Mouse (Mus musculus) liver, adult (tissue): ENCODE results near the gene Lsm12.

Experiments
- GATA4 ChIP-seq: IDR thresholded peaks from 2 replicates; pipeline ENCODE4 v1.6.1; 2014; ENCODE audit warnings: mild to moderate bottlenecking, low read length; ENCODE audit not compliant: insufficient replicate concordance

The Lsm12 gene

DNA sequence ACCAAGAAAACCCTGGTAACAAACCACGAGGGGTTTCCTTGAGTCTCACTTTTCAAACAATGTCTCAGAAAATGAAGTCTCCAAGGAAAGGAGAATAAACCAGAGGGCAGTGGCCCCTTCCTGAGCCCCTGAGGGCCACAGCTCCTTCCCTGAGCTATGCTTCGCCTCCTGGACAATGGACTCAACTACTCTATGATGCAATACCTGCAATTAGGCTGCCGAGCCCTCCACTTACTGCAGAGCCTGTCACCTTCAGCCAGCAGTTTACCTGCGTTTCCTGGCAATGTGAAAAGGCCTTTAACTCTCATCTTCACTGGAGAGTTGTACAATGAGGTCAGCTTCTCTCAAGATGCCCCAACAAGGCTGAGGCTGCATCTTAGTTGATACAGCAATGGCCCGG lies 16.4 kb downstream of the Lsm12 start:
- TF ChIP-seq GATA4, result no peak

DNA sequence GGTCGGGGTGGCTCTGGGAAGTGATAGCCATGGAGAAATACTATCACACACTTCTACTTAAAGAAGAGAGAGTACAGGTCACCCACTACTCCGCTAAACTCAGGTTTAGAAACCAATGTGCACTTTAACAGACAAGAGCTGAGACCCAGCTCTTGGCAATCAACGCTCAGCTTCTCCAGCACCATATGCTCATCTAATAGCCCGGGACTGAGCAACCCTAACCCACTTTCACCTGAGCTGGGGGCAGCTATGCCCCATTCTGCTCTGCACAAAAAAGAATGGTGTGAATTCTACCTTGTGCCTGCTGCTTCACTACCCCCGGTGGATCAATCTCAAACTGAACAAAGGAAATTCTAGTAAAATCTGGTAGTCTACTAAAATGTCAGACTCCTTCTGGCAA lies 17.6 kb downstream of the Lsm12 start:
- TF ChIP-seq GATA4, result no peak

DNA sequence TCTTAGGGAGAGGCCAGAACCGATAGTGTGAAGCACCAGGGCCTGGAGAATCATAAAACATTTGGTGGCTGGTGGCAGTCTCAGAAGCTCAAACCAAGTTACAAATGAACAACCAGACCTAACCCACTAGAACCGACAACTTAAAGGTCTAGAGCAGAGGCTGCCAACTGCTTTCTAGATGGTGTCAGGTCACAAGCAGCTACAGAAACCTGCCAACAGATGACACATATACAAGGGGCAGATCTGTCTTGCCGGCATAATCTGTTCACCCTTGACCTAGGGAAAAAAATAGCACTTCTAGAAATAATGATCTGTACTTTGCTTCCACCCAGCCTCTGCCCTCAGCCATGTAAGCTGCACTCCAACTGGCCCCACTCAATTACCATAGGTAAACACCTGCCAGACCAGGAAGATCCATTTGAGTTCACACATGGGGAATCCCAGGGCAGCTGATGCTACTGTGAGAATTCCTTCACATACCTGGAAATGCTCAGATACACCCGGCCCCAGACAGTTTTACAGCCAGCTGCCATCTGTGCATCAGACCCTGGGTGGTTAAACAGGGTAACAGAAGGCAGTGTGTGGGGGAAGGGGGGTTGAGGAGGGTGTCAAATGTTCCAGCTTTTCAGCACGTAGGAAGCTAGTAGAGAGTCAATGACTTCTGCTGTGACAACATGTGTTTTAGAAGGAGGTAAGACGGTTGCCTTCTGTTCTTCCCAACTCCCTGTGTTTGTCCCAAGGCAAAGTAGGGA lies 18.9 kb downstream of the Lsm12 start:
- TF ChIP-seq GATA4, result no peak

- no peak for TF ChIP-seq GATA4
These were observed 25.3 kb downstream of the Lsm12 start for GRCm38 (mm10) chr11:102159781-102160180.

DNA sequence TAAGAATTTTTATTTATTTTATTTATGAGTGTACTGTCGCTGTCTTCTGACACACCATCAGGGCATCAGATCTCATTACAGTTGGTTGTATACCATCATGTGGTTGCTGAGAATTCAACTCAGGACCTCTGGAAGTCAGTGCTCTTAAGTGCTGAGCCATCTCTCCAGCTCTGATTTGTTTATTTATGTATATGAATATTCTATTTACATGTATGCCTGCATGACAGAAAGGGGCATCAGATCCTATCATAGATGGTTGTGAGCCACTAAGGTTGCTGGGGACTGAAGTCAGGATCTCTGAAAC lies 28.4 kb downstream of the Lsm12 start:
- TF ChIP-seq GATA4, result no peak

DNA sequence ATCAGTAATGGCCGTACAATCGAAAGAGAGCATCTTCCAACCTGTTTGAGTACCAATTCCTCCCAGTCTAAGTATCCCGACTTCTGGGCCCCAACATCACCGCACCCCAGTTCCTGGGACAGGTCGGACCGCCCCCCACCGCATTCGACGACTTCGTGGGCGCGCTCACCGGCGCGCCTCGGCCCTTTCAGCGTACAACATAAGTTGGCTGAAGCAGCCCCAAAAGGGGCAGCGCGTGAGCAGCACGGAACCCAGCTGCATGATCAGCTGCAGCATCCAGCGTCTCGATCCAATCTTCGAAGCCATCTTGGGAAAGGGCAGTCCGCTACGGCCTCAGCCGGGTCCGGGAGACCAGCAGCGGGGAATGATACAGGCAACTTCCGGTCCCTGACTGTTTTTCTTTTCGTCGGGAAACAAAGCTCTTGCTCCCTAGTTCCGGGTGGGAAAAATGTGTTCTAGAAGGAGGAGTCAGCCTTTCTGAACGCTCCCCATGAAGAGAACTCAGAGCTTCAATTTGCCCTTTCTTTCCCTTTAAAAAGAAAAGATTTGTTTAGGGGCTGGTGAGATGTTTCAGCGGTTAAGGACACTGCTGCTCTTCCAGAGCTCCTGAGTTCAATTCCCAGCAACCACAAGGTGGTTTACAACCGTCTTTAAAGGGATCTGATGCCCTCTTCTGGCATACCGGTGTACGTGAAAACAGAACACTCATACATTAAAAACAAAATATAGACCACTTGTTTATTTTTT lies 28.9 kb downstream of the Lsm12 start, which contains the start of gene Tmem101:
Gene Tmem101 (minus strand): TSS at position 366 of the 747 bp plus-strand sequence.
- peak; percentile 92; the same call in 1 of the 2 replicates for TF ChIP-seq GATA4

DNA sequence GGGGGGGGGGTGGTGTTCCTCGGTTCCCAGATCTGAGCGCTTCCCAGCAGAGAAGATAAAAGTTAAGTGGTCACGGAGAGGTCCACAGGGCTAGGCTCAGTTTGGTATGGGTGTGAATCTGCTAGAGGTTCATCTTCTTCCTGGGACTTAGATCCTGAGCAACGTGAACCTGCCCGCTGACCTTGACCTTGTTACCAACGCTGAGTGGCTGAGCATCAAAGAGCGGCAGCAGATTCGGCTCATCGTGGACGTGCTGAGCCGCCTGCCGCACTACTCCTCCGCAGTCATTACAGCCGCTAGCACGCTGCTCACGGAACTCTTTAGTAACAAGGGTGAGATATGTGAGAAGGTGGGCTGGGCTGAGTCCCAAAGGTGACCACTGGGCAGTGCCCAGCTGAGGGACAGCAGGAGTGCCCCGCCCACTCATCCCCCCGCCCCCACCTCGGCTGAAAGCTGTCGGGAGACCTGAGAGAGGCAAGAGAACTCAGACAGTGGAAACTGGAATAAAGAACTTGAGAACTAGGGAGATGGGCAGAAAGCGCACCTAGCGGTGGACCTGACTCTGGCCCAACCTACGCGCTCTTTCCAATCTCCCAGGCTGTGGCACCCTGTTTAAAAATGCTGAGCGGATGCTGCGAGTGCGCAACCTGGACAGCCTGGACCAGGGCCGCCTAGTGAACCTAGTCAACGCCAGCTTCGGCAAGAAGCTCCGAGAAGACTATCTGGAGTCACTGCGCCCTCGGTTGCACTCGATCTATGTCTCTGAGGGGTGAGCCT lies 37.7 kb downstream of the Lsm12 start:
- no peak for TF ChIP-seq GATA4

- no peak for TF ChIP-seq GATA4
These were observed 38.6 kb downstream of the Lsm12 start for GRCm38 (mm10) chr11:102146531-102146930.

DNA sequence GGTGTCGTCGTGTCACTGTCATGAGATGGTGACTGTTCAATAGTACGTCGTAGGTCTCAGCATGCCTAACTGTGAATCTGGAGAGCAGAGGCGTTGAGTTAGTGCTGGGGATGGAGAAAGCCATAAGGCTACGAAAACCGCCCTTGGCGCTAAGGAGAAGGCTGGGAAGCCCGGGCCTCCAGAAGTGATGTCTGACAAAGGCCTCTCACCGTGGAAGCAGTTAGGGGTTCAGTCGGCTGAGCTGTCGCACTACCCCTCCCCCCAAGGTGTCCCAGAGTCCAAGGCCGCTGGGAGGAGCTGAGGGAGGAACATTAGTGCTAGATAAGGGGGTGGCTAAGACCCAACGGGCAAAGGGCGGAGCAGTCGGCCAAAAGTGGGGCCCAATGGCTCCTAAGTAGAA lies 39.1 kb downstream of the Lsm12 start:
- TF ChIP-seq GATA4, result peak; percentile 91; the same call in 1 of the 2 replicates

DNA sequence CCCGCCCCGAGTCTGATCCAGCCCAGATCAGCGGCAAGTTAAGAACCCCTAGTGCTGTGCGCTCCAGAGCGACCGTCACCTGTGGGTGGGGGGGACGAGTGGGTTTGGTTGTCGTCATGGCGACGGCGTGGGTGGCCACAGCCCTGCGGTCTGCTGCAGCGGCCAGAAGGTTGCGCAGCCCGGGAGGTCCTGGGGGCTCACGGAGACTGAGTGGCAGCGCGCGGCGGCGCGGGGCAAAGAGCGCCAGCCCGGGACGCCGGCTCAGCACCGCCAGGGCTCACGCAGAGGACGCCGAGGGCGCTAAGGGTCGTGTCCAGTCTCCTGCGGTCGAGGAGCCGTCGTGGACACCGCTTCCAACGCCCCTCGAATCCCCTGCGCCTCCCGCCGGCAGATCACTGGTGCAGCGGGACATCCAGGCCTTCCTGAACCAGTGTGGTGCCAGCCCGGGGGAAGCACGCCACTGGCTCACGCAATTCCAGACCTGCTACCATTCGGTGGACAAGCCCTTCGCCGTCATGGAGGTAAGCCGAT lies 39.6 kb downstream of the Lsm12 start, which contains the start of gene Nags:
Gene Nags (plus strand): TSS at position 43 of the 531 bp plus-strand sequence.
- no peak for TF ChIP-seq GATA4

DNA sequence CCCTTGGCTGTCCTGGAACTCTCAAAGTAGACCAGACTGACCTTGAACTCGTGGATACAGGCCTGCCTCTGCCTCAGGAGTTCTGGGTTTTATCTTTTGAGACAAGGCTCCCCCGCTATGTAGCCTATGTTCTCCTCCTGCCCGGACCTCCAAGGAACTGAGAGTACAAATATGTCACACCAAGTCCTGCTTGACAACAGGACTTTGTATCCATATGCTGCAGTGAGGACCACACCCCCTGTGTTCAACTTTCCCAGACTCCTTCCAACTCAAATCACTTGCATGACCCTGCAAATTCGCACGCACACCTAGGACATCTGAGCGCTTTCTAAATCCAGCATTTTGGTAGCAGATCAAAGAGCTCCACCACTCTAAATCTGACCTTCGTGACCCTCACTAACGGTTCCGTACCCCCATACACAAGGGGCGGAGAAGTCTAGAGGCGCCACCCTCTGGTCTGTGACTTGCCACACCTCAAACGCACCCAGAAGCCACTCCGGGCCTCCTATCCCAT lies 40.1 kb downstream of the Lsm12 start:
- TF ChIP-seq GATA4, result no peak

GRCm38 (mm10) chr11:102142355-102142754 lies 42.7 kb downstream of the Lsm12 start:
- no peak for TF ChIP-seq GATA4

- no peak for TF ChIP-seq GATA4
These were observed 44.6 kb downstream of the Lsm12 start for GRCm38 (mm10) chr11:102140508-102140907.

DNA sequence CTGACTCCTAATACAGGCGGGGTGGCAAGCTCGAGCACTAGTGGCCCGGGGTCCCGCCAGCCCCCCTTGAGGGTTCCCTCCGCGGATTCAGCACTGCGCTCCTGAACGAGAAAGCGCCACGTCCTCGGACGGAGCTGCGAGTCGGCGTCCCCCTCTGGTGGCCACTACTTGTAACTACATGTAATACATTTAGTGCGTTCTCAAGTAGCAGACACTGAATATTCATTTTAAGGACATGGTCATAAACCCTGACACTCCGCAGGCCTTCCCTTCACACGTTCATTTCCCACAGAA lies 46.7 kb downstream of the Lsm12 start:
- no peak for TF ChIP-seq GATA4
